Mouse (Mus musculus): ENCODE data around the gene Rhox3c.
"Not testable (repeated sequence)": the region's sequence is repeated elsewhere in the genome, so short reads cannot be mapped to it uniquely, and the experiment has no call there.

Rhox3c gene

DNA sequence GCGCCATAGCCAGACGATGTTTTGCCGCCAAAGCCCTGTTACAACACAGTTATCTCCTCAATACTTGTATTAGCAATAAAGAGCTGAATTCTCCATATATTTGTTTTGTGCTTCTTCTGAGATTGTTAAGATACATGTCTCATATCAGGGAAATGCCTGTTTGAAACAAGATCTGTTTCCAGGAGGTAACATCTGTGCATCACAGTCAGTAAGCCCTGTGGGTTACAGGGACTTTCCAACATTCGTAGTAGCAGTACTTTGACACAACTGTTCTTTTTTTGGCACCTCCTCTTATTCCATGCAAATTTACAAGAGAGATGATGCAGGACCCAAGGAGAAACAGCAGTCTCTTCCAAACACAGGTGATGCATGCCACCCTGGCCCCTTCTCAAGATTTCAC lies at the start of gene Rhox3c:
Gene Rhox3c (plus strand): TSS at position 301 of the 400 bp plus-strand sequence.
- not testable (repeated sequence) for DNase-seq

- not testable (repeated sequence) for DNase-seq
These were observed 46.6 kb upstream of the Rhox3c start, which contains the start of gene Rhox2b for GRCm38 (mm10) chrX:37411767-37412166. Rhox2b (plus strand) TSS chrX:37412067.

- not testable (repeated sequence) for DNase-seq
These were observed 26.2 kb upstream of the Rhox3c start, which contains the start of gene Rhox4b for GRCm38 (mm10) chrX:37432194-37432593. Rhox4b (plus strand) TSS chrX:37432494.

DNA sequence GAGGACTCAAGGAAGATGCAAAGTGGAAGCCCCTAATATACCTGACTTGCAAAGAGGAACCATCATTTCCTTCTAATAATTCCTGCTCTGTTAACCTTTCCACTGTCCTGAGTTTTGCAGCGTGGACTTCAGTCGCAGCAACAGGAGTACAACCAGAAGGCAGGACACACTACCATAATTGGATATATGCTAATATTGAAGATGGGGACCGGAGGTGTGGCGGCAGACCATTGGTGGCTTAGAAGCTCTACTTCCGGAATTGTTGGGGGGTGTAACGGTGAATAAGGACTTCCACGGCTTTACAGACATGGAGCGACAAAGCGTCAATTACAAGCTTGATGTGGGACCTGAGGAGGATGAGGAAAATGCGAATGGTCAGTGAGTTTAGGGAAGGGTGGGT lies 5.0 kb upstream of the Rhox3c start, which contains the start of gene Rhox2c:
Gene Rhox2c (plus strand): TSS at position 301 of the 400 bp plus-strand sequence.
- DNase-seq: not testable (repeated sequence)

GRCm38 (mm10) chrX:37480037-37480436 lies 21.7 kb downstream of the Rhox3c start, which contains the start of gene Rhox4c:
Rhox4c (plus strand) TSS chrX:37480337.
- DNase-seq: not testable (repeated sequence)

- DNase-seq: not testable (repeated sequence)
These were observed 55.7 kb downstream of the Rhox3c start, which contains the start of gene Rhox4d for GRCm38 (mm10) chrX:37514059-37514458. Rhox4d (plus strand) TSS chrX:37514359.
